Mouse (Mus musculus) midbrain, embryonic 15.5 days (tissue): ENCODE results near the gene Sox14. TPM values are rescaled to one million over a fixed set of nuclear protein-coding genes. Genes with fewer than 3 reads are reported as not detected.

Experiments
- ATAC-seq: fragments of 200-750 bp; cut with Nextera tagmentation; replicated peaks from 2 replicates; pipeline ENCODE4 v1.8.0; 2017; ENCODE audit warnings: moderate TSS enrichment
- H3K27ac ChIP-seq: fragments of 300-500 bp; sonication (generic); 2 replicates; pipeline ENCODE4 v1.5.1; 2015; ENCODE audit warnings: mild to moderate bottlenecking, inconsistent platforms
- H3K27me3 ChIP-seq: fragments of 300-500 bp; sonication (generic); replicated peaks from 2 replicates; pipeline ENCODE4 v1.6.1; 2015; ENCODE audit warnings: inconsistent platforms
- H3K36me3 ChIP-seq: fragments of 300-500 bp; sonication (generic); replicated peaks from 2 replicates; pipeline ENCODE4 v1.6.1; 2015; ENCODE audit warnings: inconsistent platforms
- H3K4me1 ChIP-seq: fragments of 300-500 bp; sonication (generic); 2 replicates; pipeline ENCODE4 v1.6.1; 2015; ENCODE audit warnings: inconsistent platforms
- H3K4me2 ChIP-seq: fragments of 300-500 bp; sonication (generic); 2 replicates; pipeline ENCODE4 v1.6.1; 2015; ENCODE audit warnings: inconsistent platforms, mild to moderate bottlenecking, moderate library complexity
- H3K4me3 ChIP-seq: fragments of 300-500 bp; sonication (generic); 2 replicates; pipeline ENCODE4 v1.5.1; 2015; ENCODE audit warnings: mild to moderate bottlenecking, inconsistent platforms
- H3K9ac ChIP-seq: fragments of 300-500 bp; sonication (generic); 2 replicates; pipeline ENCODE4 v1.6.1; 2015; ENCODE audit warnings: mild to moderate bottlenecking, inconsistent platforms
- H3K9me3 ChIP-seq: fragments of 300-500 bp; sonication (generic); 2 replicates; pipeline ENCODE4 v1.6.1; 2016; ENCODE audit warnings: inconsistent platforms
- WGBS: fragments of 180-500 bp; shearing (Covaris S2); methylation state at CpG from one replicate; pipeline ENCODE4 v1.1.7; 2015; ENCODE audit warnings: mixed read lengths; 5-methylcytosine and 5-hydroxymethylcytosine counted together
- polyA plus RNA-seq: library from polyadenylated mRNA; unstranded; fragments of >200 nt; fragmentation: Nextera tagmentation; extraction: Ambion mirVana; gene quantifications from 2 replicates; pipeline ENCODE4 v1.2.1, GENCODE M21; 2015

Sox14 gene
- polyA plus RNA-seq, 1 experiment from 2014 or later, result 90.2 TPM

DNA sequence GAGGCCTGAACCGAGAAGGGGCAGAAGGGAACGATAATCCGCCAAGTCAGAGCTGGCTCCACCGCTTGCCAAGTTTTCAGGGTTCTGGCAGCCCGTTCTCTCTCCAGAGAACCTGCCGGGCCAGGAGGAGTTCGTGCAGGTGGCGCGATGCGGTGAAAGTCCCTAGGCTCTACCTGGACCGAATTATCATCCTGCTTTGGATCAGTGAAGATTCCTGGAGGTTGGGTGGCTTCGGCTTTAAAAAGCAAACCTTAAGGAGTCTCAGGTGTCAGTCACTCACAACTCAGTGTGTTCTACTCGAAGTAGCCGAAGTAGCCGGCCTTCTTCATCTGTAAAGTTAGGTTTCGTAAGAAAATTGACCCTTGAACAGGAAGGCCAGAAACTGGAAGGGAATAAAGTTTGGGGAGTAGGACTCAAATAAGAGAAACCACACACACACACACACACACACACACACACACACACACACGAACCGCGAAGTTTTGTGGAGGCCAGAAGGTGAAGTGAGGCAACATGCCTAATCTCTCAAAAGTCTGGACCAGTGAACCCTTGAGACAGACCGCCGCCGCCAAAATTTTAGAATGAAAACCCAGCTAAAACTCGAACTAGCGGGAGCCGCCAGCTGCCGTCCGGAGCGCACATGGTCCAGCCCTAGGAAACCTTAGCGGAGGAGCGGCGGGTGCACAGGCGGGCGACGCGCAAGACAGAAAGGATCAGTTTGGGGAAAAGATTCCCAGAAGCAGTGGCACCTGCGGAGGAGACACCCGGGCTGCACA, 5.0 kb downstream of the Sox14 start:
- H3K27ac ChIP-seq, result peak overlapping the region; percentile 80
- H3K36me3 ChIP-seq, result no peaks in the 10 kb centered on the region
- no peak for ATAC-seq
- peak overlapping the region; percentile 42 for H3K4me2 ChIP-seq
- H3K9ac ChIP-seq, result no peak overlapping the region
- under 1% methylated on average over 37 of the region's 37 CpGs for WGBS
- peak overlapping the region; percentile 38 for H3K4me3 ChIP-seq
- H3K27me3 ChIP-seq, result peaks cover 53% of the 10 kb centered on the region
- H3K4me1 ChIP-seq, result peaks cover 37% of the 10 kb centered on the region
- H3K9me3 ChIP-seq, result no peaks in the 10 kb centered on the region

DNA sequence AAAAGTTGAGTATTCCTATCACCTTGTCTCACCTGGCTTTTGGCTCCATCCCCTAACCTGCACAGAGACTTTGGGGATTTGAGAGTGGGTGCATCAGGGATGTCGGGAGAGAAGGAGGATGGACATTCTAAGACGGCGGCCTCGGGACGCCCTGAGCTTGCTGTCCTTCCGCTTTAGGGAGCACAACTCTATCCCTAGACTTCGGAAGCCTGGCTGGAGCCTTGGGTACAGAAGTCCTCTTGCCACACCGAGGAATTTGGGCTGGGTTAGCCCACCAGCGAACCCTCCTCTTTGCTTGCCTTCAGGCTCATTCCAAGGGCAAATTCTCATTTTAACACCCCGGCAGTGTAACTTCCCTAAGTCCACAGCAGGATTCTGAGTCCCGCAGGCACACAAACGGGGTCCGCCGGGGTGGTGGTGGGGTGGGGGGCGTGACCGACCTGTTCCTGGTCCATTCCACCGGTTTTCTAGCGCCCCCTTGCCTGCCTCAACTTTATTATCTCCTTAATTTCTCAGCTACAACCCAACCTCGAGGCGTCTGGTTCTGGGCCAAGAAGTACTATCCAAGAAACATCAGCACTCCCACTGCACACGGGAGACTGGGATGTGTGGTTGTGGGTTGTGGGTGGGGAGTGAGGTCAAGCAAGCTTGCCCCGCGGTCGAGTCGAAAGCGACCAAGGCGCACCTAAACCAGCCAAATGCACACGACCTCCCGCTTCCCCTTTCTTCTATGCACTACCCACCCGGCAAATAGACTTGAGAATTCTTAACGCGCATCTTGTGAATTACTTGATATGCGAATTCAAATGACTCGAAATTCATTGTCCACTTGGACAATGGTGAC, 5.8 kb downstream of the Sox14 start:
- Histone ChIP-seq H3K4me3 (peak overlapping the region; percentile 38), H3K36me3 (no peaks in the 10 kb centered on the region), H3K4me1 (peaks cover 29% of the 10 kb centered on the region), H3K9ac (no peak overlapping the region), H3K9me3 (no peaks in the 10 kb centered on the region), H3K4me2 (peak overlapping the region; percentile 42), H3K27ac (peak overlapping the region; percentile 80), H3K27me3 (peaks cover 54% of the 10 kb centered on the region)
- WGBS, result under 1% methylated on average over 34 of the region's 34 CpGs
- no peak for ATAC-seq

DNA sequence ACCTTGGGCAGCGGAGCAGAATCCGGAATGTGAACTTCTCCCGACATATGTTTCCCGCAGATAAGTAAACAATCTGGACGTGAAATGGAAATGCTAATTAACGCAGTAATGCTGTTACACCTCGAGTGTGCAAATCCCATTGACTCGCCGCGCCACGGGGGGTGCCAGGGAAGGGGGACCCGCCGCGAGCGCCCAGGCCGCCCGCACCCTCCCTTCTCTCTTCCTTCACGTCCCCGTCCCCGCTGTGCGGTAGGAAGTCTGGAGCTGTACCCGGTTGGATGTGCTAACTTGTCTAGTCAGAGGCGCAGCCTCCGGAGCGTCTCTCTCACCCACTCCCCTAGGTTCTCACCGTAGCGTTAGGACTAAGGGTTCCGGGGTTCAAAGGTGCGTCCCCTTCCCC, 6.7 kb downstream of the Sox14 start:
- peak overlapping the region; percentile 38 for H3K4me3 ChIP-seq
- ATAC-seq, result peak; percentile 73
- no peaks in the 10 kb centered on the region for H3K36me3 ChIP-seq
- peaks cover 28% of the 10 kb centered on the region for H3K4me1 ChIP-seq
- WGBS, result 0% methylated on average over 27 of the region's 29 CpGs
- H3K4me2 ChIP-seq, result peak overlapping the region; percentile 42
- H3K9ac ChIP-seq, result no peak overlapping the region
- H3K9me3 ChIP-seq, result no peaks in the 10 kb centered on the region
- H3K27ac ChIP-seq, result peak overlapping the region; percentile 80
- H3K27me3 ChIP-seq, result peaks cover 56% of the 10 kb centered on the region

GRCm38 (mm10) chr9:99868606-99869005, 7.4 kb downstream of the Sox14 start:
- no peaks in the 10 kb centered on the region for H3K36me3 ChIP-seq
- peaks cover 59% of the 10 kb centered on the region for H3K27me3 ChIP-seq
- peak overlapping the region; percentile 42 for H3K4me2 ChIP-seq
- WGBS, result under 1% methylated on average over 26 of the region's 26 CpGs
- peak overlapping the region; percentile 38 for H3K4me3 ChIP-seq
- no peak overlapping the region for H3K9ac ChIP-seq
- H3K27ac ChIP-seq, result peak overlapping the region; percentile 80
- H3K4me1 ChIP-seq, result peaks cover 28% of the 10 kb centered on the region
- no peak for ATAC-seq
- H3K9me3 ChIP-seq, result no peaks in the 10 kb centered on the region

GRCm38 (mm10) chr9:99868054-99868453, 7.9 kb downstream of the Sox14 start:
- WGBS, result under 1% methylated on average over 11 of the region's 11 CpGs
- peak overlapping the region; percentile 38; the same call in 1 of the 2 replicates for H3K4me3 ChIP-seq
- H3K27ac ChIP-seq, result peak overlapping the region; percentile 80
- H3K9me3 ChIP-seq, result no peaks in the 10 kb centered on the region
- H3K4me1 ChIP-seq, result peaks cover 28% of the 10 kb centered on the region
- ATAC-seq, result no peak
- no peak overlapping the region for H3K9ac ChIP-seq
- no peaks in the 10 kb centered on the region for H3K36me3 ChIP-seq
- H3K27me3 ChIP-seq, result peaks cover 57% of the 10 kb centered on the region
- H3K4me2 ChIP-seq, result peak overlapping the region; percentile 42

DNA sequence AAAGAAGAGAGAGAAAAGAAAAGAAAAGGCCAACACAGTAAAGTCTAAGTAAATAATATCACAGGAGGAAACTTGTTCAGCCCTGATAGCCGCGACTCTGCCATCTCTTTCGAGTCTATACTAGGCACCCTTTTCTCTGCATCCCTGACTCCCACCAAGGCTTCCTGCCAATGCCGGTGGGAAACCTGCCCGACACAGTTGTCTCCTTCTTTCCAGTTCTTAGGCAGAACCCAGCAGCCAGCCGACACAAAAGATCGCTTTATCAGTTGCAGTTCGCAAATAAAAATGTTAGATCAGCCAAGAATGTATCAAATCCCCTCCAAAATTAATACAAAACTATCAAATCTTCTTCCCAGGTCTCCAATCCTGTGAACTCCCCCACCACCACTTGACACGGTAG, 13.0 kb downstream of the Sox14 start:
- H3K36me3 ChIP-seq, result no peaks in the 10 kb centered on the region
- H3K4me2 ChIP-seq, result no peak overlapping the region
- no peak for ATAC-seq
- WGBS, result 88% methylated on average over 9 of the region's 9 CpGs
- no peak overlapping the region for H3K9ac ChIP-seq
- H3K9me3 ChIP-seq, result no peaks in the 10 kb centered on the region
- H3K4me3 ChIP-seq, result no peak overlapping the region
- no peak overlapping the region for H3K27ac ChIP-seq
- no peaks in the 10 kb centered on the region for H3K4me1 ChIP-seq
- H3K27me3 ChIP-seq, result peaks cover 43% of the 10 kb centered on the region

DNA sequence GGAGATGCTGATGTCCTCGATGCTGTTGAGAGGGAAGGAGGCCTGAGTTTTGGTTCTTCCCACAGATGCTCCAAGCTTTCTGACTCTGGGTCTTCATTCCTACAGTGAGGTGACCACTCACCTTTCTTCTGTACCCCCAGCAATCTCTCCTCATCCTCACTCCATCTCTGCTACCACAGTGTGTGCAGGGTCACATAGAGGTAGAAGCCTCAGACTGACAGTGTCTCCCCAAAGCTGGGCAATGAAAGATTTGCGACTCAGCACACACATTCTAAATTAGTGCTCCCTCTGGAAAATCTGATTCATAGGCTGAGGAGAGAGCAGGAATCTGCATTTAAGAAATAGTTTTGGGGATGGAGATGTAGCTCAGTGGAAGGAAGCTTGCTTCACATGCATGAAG, 21.5 kb downstream of the Sox14 start:
- 97% methylated on average over 2 of the region's 2 CpGs for WGBS
- Histone ChIP-seq H3K27me3 (0 out of 2 replicates have a peak, but pooled peaks cover 7% of the 10 kb centered on the region), H3K27ac (no peak overlapping the region), H3K4me3 (no peak overlapping the region), H3K9me3 (no peaks in the 10 kb centered on the region), H3K36me3 (no peaks in the 10 kb centered on the region), H3K4me1 (no peaks in the 10 kb centered on the region), H3K9ac (no peak overlapping the region), H3K4me2 (no peak overlapping the region)
- no peak for ATAC-seq

- H3K9me3 ChIP-seq, result no peaks in the 10 kb centered on the region
- 36% methylated on average over 11 of the region's 11 CpGs for WGBS
- H3K4me3 ChIP-seq, result no peak overlapping the region
- H3K4me2 ChIP-seq, result no peak overlapping the region
- ATAC-seq, result no peak
- H3K4me1 ChIP-seq, result 0 out of 2 replicates have a peak, but pooled peaks cover 4% of the 10 kb centered on the region
- H3K27ac ChIP-seq, result no peak overlapping the region
- H3K36me3 ChIP-seq, result no peaks in the 10 kb centered on the region
- H3K27me3 ChIP-seq, result 0 out of 2 replicates have a peak, but pooled peaks cover 11% of the 10 kb centered on the region
- H3K9ac ChIP-seq, result no peak overlapping the region
Measured at GRCm38 (mm10) chr9:99853356-99853755, 22.6 kb downstream of the Sox14 start.

GRCm38 (mm10) chr9:99850354-99850753, 25.6 kb downstream of the Sox14 start:
- no peaks in the 10 kb centered on the region for H3K9me3 ChIP-seq
- H3K4me1 ChIP-seq, result 0 out of 2 replicates have a peak, but pooled peaks cover 6% of the 10 kb centered on the region
- no peak overlapping the region for H3K9ac ChIP-seq
- ATAC-seq, result no peak
- H3K27me3 ChIP-seq, result 0 out of 2 replicates have a peak, but pooled peaks cover 11% of the 10 kb centered on the region
- H3K36me3 ChIP-seq, result no peaks in the 10 kb centered on the region
- no peak overlapping the region for H3K4me2 ChIP-seq
- no peak overlapping the region for H3K4me3 ChIP-seq
- 60% methylated on average over 7 of the region's 7 CpGs for WGBS
- no peak overlapping the region for H3K27ac ChIP-seq

DNA sequence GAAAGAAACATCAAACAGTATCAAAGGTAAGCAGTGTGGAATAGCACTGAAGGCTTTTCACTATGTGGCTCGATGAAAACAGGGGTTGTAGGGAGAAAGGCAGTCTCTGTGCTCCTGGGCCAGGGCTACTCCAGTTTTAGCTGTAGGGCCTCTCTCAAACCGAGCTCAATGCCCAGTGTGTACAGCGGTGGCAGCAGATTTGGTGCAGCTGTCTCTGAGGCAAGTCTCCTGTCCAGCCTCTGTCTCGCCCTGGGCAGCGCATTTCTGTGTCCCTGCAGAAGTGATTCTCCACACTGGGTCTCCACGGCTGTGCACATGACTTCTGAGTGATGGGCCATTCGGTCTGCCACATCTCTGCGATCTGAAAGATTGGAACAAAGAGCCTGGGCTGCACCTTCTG, 27.6 kb downstream of the Sox14 start:
- WGBS, result 23% methylated on average over 8 of the region's 8 CpGs

GRCm38 (mm10) chr9:99846820-99847219, 29.1 kb downstream of the Sox14 start:
- Histone ChIP-seq H3K4me1 (0 out of 2 replicates have a peak, but pooled peaks cover 6% of the 10 kb centered on the region), H3K27ac (no peak overlapping the region), H3K4me3 (no peak overlapping the region), H3K36me3 (no peaks in the 10 kb centered on the region), H3K9ac (no peak overlapping the region), H3K9me3 (no peaks in the 10 kb centered on the region), H3K4me2 (no peak overlapping the region), H3K27me3 (0 out of 2 replicates have a peak, but pooled peaks cover 3% of the 10 kb centered on the region)
- WGBS, result 2% methylated on average over 4 of the region's 4 CpGs
- no peak for ATAC-seq

More for the DNA sequence above, 27.6 kb downstream of the Sox14 start:
- H3K27ac ChIP-seq, result 0 out of 2 replicates have a peak overlapping the region, but pooled peaks have one; percentile 25
- H3K4me1 ChIP-seq, result 0 out of 2 replicates have a peak, but pooled peaks cover 6% of the 10 kb centered on the region
- H3K9me3 ChIP-seq, result no peaks in the 10 kb centered on the region
- H3K4me3 ChIP-seq, result no peak overlapping the region
- 0 out of 2 replicates have a peak, but pooled peaks cover 3% of the 10 kb centered on the region for H3K27me3 ChIP-seq
- no peak overlapping the region for H3K4me2 ChIP-seq
- H3K9ac ChIP-seq, result no peak overlapping the region
- no peak for ATAC-seq
- H3K36me3 ChIP-seq, result no peaks in the 10 kb centered on the region

DNA sequence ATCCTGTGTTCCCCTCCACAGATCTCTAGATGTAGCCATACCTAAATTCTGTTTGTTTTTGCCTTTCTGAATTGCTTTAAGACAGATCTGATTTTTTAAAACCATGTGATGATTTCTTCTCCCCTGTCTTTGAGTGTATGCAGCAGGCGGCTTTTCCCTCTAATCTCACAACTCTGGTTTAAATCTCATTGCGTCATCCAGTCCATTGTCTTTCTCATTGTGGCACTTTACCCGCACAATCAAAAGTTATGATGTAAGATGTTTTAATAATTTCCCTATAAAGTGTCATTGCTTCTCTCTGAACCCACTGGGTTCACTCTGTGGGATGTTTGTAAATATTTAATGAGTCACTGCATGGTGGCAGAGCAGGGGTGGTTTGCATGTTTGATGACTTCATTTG, 36.6 kb downstream of the Sox14 start:
- Histone ChIP-seq H3K27ac (no peak overlapping the region), H3K4me3 (no peak overlapping the region), H3K9ac (no peak overlapping the region), H3K36me3 (no peaks in the 10 kb centered on the region), H3K4me2 (no peak overlapping the region), H3K9me3 (no peaks in the 10 kb centered on the region), H3K27me3 (no peaks in the 10 kb centered on the region), H3K4me1 (0 out of 2 replicates have a peak, but pooled peaks cover 5% of the 10 kb centered on the region)
- no peak for ATAC-seq
- 94% methylated on average over 3 of the region's 3 CpGs for whole genome bisulfite sequencing
